Mouse (Mus musculus): ENCODE measurements around the gene Neil3. TPM values are rescaled to one million over a fixed set of nuclear protein-coding genes. Genes with fewer than 3 reads are reported as not detected.

Gene Neil3
- polyA plus RNA-seq, 1 experiment from 2014 or later, result 30.3 TPM

Other genes starting within 250 kb of the Neil3 start
- gene Aga, start 127.3 kb downstream of the Neil3 start, polyA plus RNA-seq (2016; fragmentation: Nextera tagmentation; extraction: Ambion mirVana), result 17.6 and 18.9 TPM in 2 replicates

Data from midbrain, embryonic 12.5 days (tissue).